Mouse (Mus musculus): ENCODE results near the gene Il17re. TPM values are rescaled to one million over a fixed set of nuclear protein-coding genes. Genes with fewer than 3 reads are reported as not detected.

The Il17re gene
- polyA plus RNA-seq, 1 experiment from 2014 or later, result 6.5 TPM

- Histone ChIP-seq H3K4me3 (no peak overlapping the region), H3K4me1 (peaks cover 30% of the 10 kb centered on the region), H3K36me3 (no peaks in the 10 kb centered on the region), H3K27me3 (peaks cover 55% of the 10 kb centered on the region), H3K9ac (no peak overlapping the region), H3K9me3 (no peaks in the 10 kb centered on the region), H3K27ac (no peak overlapping the region), H3K4me2 (replicated peaks) (no peak overlapping the region)
- no peak for ATAC-seq (ENCODE audit: low FRiP score, low read depth)
- WGBS, result 56% methylated on average over 2 of the region's 2 CpGs
Observed at GRCm38 (mm10) chr6:113473246-113473645, 15.0 kb downstream of the Il17re start.

- 84% methylated on average over 6 of the region's 6 CpGs for WGBS
- ATAC-seq (ENCODE audit: low FRiP score, low read depth), result no peak
- Histone ChIP-seq H3K9ac (no peak overlapping the region), H3K27ac (no peak overlapping the region), H3K4me2 (replicated peaks) (no peak overlapping the region), H3K9me3 (no peaks in the 10 kb centered on the region), H3K27me3 (peaks cover 55% of the 10 kb centered on the region), H3K4me3 (no peak overlapping the region), H3K36me3 (no peaks in the 10 kb centered on the region), H3K4me1 (peaks cover 28% of the 10 kb centered on the region)
Observed at GRCm38 (mm10) chr6:113473715-113474114, 15.4 kb downstream of the Il17re start.

DNA sequence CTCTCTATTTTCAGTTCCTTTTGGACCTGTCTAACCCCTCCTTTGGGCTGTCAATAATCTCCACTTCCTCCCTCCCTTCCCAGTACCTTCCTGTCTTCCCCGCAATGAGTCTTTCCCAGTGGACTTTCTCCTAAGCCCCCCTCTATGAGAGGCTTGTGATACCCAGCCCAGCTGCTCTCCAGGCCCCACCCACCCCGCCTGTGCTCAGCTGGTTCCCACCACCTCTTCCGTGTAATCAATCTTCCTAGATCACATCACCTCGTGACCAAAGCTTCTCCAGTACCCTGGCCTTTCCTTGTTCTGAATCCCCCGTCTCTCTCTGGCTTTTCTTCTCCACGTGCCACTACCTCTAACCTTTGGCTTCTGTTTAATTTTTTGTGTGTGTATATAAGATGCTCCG is 19.1 kb downstream of the Il17re start:
- no peak overlapping the region for H3K9ac ChIP-seq

DNA sequence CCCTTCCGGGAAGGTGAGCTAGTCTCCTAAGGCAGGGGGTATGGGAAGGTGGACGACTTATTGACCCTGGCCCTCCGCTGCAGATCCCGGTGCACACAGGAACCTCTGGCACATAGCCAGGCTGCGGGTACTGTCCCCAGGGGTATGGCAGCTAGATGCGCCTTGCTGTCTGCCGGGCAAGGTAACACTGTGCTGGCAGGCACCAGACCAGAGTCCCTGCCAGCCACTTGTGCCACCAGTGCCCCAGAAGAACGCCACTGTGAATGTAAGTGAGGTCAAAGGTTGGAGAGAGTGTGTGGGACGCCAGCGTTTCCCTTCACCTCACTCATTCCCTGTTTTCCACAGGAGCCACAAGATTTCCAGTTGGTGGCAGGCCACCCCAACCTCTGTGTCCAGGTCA is 20.6 kb downstream of the Il17re start:
- Histone ChIP-seq H3K4me3 (no peak overlapping the region), H3K9ac (no peak overlapping the region)
- ATAC-seq (ENCODE audit: low FRiP score, low read depth), result no peak

More for the DNA sequence above, 19.1 kb downstream of the Il17re start:
- no peak overlapping the region for H3K27ac ChIP-seq
- H3K9me3 ChIP-seq, result no peaks in the 10 kb centered on the region
- H3K4me3 ChIP-seq, result no peak overlapping the region
- H3K36me3 ChIP-seq, result no peaks in the 10 kb centered on the region
- no peak for ATAC-seq (ENCODE audit: low FRiP score, low read depth)
- peaks cover 56% of the 10 kb centered on the region for H3K27me3 ChIP-seq
- WGBS, result 39% methylated on average over 7 of the region's 7 CpGs
- H3K4me1 ChIP-seq, result peaks cover under 1% of the 10 kb centered on the region
- H3K4me2 ChIP-seq (replicated peaks), result no peak overlapping the region

DNA sequence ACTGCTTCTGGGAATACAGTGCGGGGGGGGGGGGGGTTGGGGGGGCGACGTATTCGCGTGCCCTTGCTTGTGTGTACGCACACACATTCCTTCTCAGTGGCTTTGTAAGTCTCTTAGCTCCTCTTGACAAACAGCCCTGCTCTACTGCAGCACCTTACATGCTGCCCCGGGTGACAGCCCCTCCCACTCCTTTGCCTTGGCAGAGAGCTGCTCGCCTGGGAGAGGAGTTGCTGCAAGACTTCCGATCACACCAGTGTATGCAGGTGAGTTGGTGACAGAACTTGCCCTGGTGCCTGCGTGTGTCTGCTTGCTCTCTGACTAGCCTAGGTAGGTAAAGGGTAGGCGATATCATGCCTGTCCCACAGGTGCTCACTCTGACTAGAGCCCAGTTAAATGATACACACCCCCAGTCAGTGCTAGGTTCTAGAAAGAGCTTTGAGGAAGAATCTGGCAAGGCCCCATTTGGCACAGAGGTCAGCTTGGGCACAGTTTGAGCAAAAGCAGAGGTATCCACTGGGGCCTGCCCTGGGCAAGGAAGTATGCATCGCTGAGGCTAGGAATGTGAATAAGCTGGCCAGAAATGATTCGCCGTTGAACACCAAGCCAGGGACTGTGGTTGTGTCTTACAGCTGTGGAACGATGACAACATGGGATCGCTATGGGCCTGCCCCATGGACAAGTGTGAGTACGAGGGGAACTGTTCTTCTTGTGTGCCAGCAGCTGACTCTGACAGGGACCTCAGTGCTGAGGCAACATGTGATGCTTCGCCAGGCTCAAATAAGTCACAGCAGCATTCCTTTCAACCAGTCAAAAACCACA is 22.5 kb downstream of the Il17re start:
- peaks cover 60% of the 10 kb centered on the region for H3K27me3 ChIP-seq
- no peak overlapping the region for H3K4me2 ChIP-seq (replicated peaks)
- H3K4me1 ChIP-seq, result peaks cover 13% of the 10 kb centered on the region
- ATAC-seq (ENCODE audit: low FRiP score, low read depth), result no peak
- 60% methylated on average over 18 of the region's 18 CpGs for WGBS
- H3K27ac ChIP-seq, result no peak overlapping the region
- no peak overlapping the region for H3K4me3 ChIP-seq
- H3K9me3 ChIP-seq, result no peaks in the 10 kb centered on the region
- no peaks in the 10 kb centered on the region for H3K36me3 ChIP-seq
- H3K9ac ChIP-seq, result no peak overlapping the region

More for the DNA sequence above, 20.6 kb downstream of the Il17re start:
- H3K9me3 ChIP-seq, result no peaks in the 10 kb centered on the region
- 83% methylated on average over 10 of the region's 10 CpGs for WGBS
- peaks cover 60% of the 10 kb centered on the region for H3K27me3 ChIP-seq
- no peak overlapping the region for H3K4me2 ChIP-seq (replicated peaks)
- no peaks in the 10 kb centered on the region for H3K36me3 ChIP-seq
- H3K27ac ChIP-seq, result no peak overlapping the region
- H3K4me1 ChIP-seq, result peaks cover 11% of the 10 kb centered on the region

DNA sequence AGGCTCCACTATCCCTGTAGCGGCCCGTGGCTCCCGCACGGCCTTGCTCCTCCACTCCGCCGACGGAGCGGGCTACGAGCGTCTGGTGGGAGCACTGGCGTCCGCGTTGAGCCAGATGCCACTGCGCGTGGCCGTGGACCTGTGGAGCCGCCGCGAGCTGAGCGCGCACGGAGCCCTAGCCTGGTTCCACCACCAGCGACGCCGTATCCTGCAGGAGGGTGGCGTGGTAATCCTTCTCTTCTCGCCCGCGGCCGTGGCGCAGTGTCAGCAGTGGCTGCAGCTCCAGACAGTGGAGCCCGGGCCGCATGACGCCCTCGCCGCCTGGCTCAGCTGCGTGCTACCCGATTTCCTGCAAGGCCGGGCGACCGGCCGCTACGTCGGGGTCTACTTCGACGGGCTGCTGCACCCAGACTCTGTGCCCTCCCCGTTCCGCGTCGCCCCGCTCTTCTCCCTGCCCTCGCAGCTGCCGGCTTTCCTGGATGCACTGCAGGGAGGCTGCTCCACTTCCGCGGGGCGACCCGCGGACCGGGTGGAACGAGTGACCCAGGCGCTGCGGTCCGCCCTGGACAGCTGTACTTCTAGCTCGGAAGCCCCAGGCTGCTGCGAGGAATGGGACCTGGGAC is 24.3 kb downstream of the Il17re start:
- WGBS, result 3% methylated on average over 65 of the region's 65 CpGs
- Histone ChIP-seq H3K36me3 (no peaks in the 10 kb centered on the region), H3K4me2 (replicated peaks) (peak overlapping the region; percentile 78), H3K4me1 (peaks cover 22% of the 10 kb centered on the region), H3K4me3 (peak overlapping the region; percentile 50), H3K9me3 (no peaks in the 10 kb centered on the region), H3K27ac (no peak overlapping the region), H3K27me3 (peaks cover 48% of the 10 kb centered on the region), H3K9ac (no peak overlapping the region)
- ATAC-seq (ENCODE audit: low FRiP score, low read depth), result no peak; the same call in none of the 2 replicates

DNA sequence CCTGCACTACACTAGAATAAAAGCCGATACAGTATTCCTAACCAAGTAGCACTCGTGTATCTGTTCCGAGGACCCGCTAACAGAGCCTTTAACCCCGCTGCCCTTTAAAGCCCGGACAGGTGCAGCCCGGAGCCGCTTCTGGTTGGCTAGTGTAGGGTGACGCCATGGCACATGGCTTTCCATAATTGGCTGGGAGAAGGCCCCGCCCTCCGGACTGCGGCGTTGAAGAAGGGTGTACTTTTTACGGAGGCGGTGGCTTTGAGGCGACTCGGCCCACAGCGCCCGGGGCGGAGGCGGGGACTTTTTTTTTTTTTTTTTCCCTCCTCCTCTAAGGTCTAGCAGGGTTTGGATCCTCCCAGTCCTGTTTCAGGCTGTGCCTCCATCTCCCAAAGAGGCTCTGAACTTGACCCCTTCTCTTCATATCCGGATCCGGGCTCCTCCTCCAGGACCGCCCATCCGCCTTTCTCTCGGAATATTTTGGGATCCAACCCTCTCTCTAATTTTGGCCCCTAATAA is 24.9 kb downstream of the Il17re start, which contains the start of gene Creld1:
TSS of gene Creld1 (plus strand) at position 198 of the 516 bp plus-strand sequence.
- H3K27me3 ChIP-seq, result peaks cover 45% of the 10 kb centered on the region

DNA sequence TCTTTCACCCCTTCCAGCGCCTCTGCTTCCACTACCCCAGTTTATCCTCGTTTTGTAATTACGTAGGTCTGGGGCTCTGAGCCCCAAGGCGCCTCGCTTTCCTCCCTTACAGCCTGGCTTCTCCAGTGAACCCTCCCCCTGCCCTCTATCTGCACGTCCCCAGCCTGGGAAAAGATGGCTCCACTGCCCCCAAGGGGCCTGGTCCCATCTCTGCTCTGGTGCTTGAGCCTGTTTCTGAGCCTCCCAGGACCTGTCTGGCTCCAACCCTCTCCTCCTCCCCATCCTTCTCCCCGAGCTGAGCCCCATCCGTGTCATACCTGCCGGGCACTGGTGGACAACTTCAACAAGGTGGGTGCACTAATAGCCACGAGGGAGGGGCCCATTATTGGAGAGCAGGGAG is 25.4 kb downstream of the Il17re start:
- no peak for ATAC-seq (ENCODE audit: low FRiP score, low read depth)
- no peak overlapping the region for H3K27ac ChIP-seq
- no peaks in the 10 kb centered on the region for H3K9me3 ChIP-seq
- WGBS, result 9% methylated on average over 10 of the region's 10 CpGs
- peaks cover 24% of the 10 kb centered on the region for H3K4me1 ChIP-seq
- H3K27me3 ChIP-seq, result peaks cover 43% of the 10 kb centered on the region
- peak overlapping the region; percentile 61 for H3K9ac ChIP-seq
- no peaks in the 10 kb centered on the region; the same call in 1 of the 2 replicates for H3K36me3 ChIP-seq
- peak overlapping the region; percentile 50 for H3K4me3 ChIP-seq
- H3K4me2 ChIP-seq (replicated peaks), result peak overlapping the region; percentile 78

More for the DNA sequence above, 24.9 kb downstream of the Il17re start, which contains the start of gene Creld1:
- H3K4me1 ChIP-seq, result peaks cover 24% of the 10 kb centered on the region
- WGBS, result 0% methylated on average over 26 of the region's 26 CpGs
- H3K9me3 ChIP-seq, result no peaks in the 10 kb centered on the region
- H3K4me3 ChIP-seq, result peak within 1 kb of the TSS; percentile 50
- H3K27ac ChIP-seq, result no peak within 1 kb of the TSS
- peak within 1 kb of the TSS; percentile 61 for H3K9ac ChIP-seq
- H3K36me3 ChIP-seq, result no peaks in the 10 kb centered on the region; the same call in 1 of the 2 replicates
- peak; percentile 92 for ATAC-seq (ENCODE audit: low FRiP score, low read depth)
- H3K4me2 ChIP-seq (replicated peaks), result peak within 1 kb of the TSS; percentile 78

- 15% methylated on average over 7 of the region's 7 CpGs for WGBS
- Histone ChIP-seq H3K4me1 (peaks cover 24% of the 10 kb centered on the region), H3K9ac (no peak overlapping the region), H3K9me3 (no peaks in the 10 kb centered on the region), H3K4me3 (no peak overlapping the region), H3K27ac (no peak overlapping the region), H3K27me3 (peaks cover 9% of the 10 kb centered on the region), H3K4me2 (replicated peaks) (no peak overlapping the region), H3K36me3 (peaks cover 6% of the 10 kb centered on the region; the same call in 1 of the 2 replicates)
- no peak for ATAC-seq (ENCODE audit: low FRiP score, low read depth)
Observed at GRCm38 (mm10) chr6:113487125-113487576, 28.9 kb downstream of the Il17re start.

DNA sequence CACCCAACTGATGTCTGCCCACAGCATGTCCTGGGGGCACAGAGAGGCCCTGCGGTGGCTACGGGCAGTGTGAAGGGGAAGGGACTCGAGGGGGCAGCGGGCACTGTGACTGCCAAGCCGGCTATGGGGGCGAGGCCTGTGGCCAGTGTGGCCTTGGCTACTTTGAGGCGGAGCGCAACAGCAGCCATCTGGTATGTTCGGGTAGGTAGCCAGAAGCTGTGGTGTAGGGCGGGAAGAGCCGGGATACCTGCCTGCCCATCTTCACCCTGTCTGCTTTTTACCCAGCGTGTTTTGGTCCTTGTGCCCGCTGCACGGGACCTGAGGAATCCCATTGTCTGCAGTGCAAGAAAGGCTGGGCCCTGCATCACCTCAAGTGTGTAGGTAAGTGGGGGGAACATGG is 31.1 kb downstream of the Il17re start:
- Histone ChIP-seq H3K27me3 (peaks cover 7% of the 10 kb centered on the region), H3K4me2 (replicated peaks) (no peak overlapping the region), H3K4me1 (peaks cover 14% of the 10 kb centered on the region), H3K36me3 (peaks cover 6% of the 10 kb centered on the region; the same call in 1 of the 2 replicates), H3K9me3 (no peaks in the 10 kb centered on the region), H3K9ac (no peak overlapping the region), H3K4me3 (no peak overlapping the region), H3K27ac (no peak overlapping the region)
- 93% methylated on average over 14 of the region's 14 CpGs for WGBS
- no peak for ATAC-seq (ENCODE audit: low FRiP score, low read depth)

DNA sequence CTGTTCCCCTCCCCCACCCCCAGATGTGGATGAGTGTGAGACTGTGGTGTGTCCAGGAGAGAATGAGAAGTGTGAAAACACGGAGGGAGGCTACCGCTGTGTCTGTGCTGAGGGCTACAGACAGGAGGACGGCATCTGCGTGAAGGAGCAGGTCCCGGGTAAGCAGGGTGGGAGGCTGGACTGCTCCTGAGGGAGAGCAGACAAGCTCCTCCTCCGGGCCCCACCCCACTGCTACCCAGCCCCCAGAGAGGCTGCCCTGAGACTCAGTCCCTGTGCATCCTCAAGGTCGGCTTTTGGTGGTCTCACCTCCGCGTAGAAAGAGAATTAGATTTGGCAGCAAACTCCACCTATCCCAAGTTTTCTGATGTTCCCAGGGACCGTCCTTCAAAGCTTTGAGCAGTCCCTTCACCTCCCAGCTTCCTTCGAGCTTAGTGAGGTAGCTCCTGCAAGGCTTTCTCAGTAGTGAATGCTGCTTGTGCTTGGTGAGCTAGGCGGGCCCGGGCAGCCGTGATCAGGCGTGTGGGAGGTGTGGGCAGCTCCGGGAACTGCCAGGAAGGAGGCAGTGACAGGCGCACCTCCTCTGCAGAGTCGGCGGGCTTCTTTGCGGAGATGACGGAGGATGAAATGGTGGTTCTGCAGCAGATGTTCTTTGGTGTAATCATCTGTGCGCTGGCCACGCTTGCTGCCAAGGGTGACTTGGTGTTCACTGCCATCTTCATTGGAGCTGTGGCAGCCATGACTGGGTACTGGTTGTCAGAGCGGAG is 34.0 kb downstream of the Il17re start:
- H3K36me3 ChIP-seq, result peaks cover 6% of the 10 kb centered on the region; the same call in 1 of the 2 replicates
- no peak overlapping the region for H3K4me2 ChIP-seq (replicated peaks)
- H3K27me3 ChIP-seq, result peaks cover 35% of the 10 kb centered on the region
- H3K4me1 ChIP-seq, result peaks cover 17% of the 10 kb centered on the region
- ATAC-seq (ENCODE audit: low FRiP score, low read depth), result no peak
- no peak overlapping the region for H3K9ac ChIP-seq
- H3K27ac ChIP-seq, result no peak overlapping the region
- WGBS, result 77% methylated on average over 24 of the region's 24 CpGs
- no peak overlapping the region for H3K4me3 ChIP-seq
- no peaks in the 10 kb centered on the region for H3K9me3 ChIP-seq
